Mouse (Mus musculus) embryonic fibroblast, embryonic 13.5 days (primary cell): ENCODE data around the gene Gspt1. TPM values are rescaled to one million over a fixed set of nuclear protein-coding genes. Genes with fewer than 3 reads are reported as not detected.

Experiments
- H3K27ac ChIP-seq: 2 replicates; pipeline ENCODE4 v1.5.1; 2012; ENCODE audit warnings: low read length, control low read depth, inconsistent platforms; ENCODE audit not compliant: insufficient read depth
- H3K4me1 ChIP-seq: 2 replicates; pipeline ENCODE4 v1.6.1; 2011; ENCODE audit warnings: low read length; ENCODE audit not compliant: control insufficient read depth, insufficient read depth
- H3K4me3 ChIP-seq: 2 replicates; pipeline ENCODE4 v1.5.1; 2011; ENCODE audit warnings: mild to moderate bottlenecking, control low read depth, low read length; ENCODE audit not compliant: insufficient read depth
- CTCF ChIP-seq: IDR thresholded peaks from 2 replicates; pipeline ENCODE4 v1.5.1; 2011; ENCODE audit warnings: mild to moderate bottlenecking, control low read depth, low read length, moderate library complexity, borderline replicate concordance; ENCODE audit not compliant: insufficient read depth
- POLR2A ChIP-seq: IDR thresholded peaks from 2 replicates; pipeline ENCODE4 v1.6.1; 2011; ENCODE audit warnings: low read depth, mild to moderate bottlenecking, control low read depth, low read length, moderate library complexity
- polyA plus RNA-seq: library from polyadenylated mRNA; stranded (reverse); fragments of >200 nt; gene quantifications from 2 replicates; pipeline ENCODE4 v1.2.4, GENCODE M21; 2011; ENCODE audit warnings: low read depth; ENCODE audit not compliant: missing spikeins, insufficient read length

The Gspt1 gene
- polyA plus RNA-seq, 1 experiment, result 241 TPM

DNA sequence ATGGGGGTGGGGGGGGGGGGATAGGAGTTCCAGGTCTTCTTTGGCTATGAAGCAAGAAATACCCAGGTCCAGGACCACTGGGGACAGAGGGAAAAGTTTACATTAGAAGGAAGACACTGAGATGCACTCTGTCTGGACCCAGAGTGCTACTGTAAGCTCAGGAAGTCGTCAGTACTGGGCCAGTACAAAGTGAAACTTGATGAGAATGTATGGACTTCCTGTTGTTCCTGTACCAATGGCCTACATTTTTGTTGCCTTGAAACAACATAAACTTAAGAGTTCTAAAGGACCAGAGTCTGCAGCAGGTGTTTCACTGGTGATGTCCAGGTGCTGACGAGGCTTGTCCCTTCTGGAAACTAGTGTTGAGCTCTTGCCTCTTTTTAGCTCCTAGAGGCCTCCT, 76.7 kb downstream of the Gspt1 start:
- H3K4me3 ChIP-seq, result no peak overlapping the region
- no peak for TF ChIP-seq CTCF
- no peak for TF ChIP-seq POLR2A
- no peak overlapping the region for H3K27ac ChIP-seq
- H3K4me1 ChIP-seq, result peaks cover 4% of the 10 kb centered on the region

DNA sequence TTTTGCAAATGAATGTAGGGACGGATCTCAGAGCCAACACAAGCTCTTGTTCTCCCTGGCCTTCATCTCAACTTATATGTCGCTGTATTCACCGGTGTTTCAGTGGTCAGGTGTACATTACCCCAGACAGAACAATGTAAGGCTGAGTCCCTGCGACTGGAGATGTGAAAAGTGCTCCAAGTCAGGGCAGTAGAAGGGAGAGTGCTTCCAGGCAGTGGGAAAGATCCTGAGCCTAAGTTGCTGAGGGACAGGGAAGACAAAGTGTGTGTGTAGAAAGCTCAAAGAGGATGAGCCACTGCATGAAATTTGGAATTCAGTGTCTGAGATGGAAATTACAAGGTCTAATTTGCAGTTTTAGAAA, 77.3 kb downstream of the Gspt1 start:
- Histone ChIP-seq H3K4me3 (peak overlapping the region; percentile 68), H3K27ac (peak overlapping the region; percentile 87), H3K4me1 (peaks cover 4% of the 10 kb centered on the region)
- TF ChIP-seq POLR2A, result no peak
- TF ChIP-seq CTCF, result no peak

- peaks cover 4% of the 10 kb centered on the region for H3K4me1 ChIP-seq
- H3K27ac ChIP-seq, result peak within 1 kb of the TSS; percentile 89
- TF ChIP-seq POLR2A, result peak; percentile 92
- 0 out of 2 replicates have a peak, but pooled peaks have one; percentile 36 for TF ChIP-seq CTCF
- H3K4me3 ChIP-seq, result peak within 1 kb of the TSS; percentile 68
Measured at GRCm38 (mm10) chr16:11176208-11176883, 77.8 kb downstream of the Gspt1 start, which contains the start of gene Zc3h7a. TSS of gene Zc3h7a (minus strand) at chr16:11176393.

DNA sequence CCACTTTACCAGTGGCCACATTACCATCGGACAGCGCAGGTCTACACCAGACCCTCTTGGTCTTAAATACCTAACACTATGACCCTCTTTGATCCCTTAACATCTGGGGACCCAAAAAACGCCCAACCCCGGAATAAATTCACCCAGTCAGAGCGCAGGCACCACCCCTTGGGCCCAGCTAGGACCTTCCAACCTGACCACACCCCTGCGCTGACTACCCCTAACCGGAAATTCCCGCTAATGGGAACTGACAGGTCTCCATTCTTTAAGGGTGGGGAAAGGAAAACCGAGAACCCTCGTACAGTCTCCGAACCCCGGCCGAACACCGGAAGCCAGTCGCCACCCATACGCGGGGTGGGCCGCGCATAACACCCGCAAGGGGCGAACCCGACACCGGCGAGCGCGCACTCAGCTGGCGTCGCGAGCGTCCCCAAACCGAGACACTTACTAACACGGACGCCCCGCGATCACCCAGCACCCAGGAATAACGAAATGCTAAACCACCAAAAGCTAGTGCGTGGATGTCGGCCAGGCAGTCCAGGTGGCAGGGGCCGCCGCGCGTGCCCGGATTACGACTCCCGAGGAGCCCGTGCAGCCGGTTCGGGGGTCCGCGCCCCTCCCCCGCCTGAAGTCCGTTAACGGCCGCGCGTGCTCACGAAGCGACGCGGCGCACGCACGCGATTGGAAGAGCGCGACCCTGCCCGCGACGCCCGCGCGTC, 78.5 kb downstream of the Gspt1 start:
- TF ChIP-seq CTCF (no peak), POLR2A (peak; percentile 44; the same call in 1 of the 2 replicates)
- H3K27ac ChIP-seq, result peak overlapping the region; percentile 89
- H3K4me1 ChIP-seq, result peaks cover 4% of the 10 kb centered on the region
- H3K4me3 ChIP-seq, result peak overlapping the region; percentile 67

DNA sequence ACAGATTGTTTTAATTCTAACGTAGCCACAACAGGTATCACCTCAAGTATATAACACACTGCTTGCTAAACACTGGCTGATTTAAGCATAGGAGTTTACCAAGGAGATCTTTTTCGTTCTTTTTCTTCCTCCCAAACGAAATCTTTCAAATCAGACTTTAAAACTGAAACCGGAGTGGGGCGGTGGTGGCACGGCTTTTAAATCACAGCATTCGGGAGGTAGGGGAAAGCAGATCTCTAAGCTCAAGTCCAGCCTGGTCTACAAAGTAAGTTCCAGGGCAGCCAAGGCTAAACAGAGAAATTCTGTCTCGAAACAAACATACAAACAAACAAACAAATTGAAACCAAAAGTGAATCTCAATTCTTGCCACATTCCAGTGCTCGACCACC, 79.0 kb downstream of the Gspt1 start:
- H3K4me1 ChIP-seq, result peaks cover 4% of the 10 kb centered on the region
- H3K27ac ChIP-seq, result peak overlapping the region; percentile 22
- no peak; the same call in 1 of the 2 replicates for TF ChIP-seq POLR2A
- TF ChIP-seq CTCF, result no peak
- peak overlapping the region; percentile 67 for H3K4me3 ChIP-seq

DNA sequence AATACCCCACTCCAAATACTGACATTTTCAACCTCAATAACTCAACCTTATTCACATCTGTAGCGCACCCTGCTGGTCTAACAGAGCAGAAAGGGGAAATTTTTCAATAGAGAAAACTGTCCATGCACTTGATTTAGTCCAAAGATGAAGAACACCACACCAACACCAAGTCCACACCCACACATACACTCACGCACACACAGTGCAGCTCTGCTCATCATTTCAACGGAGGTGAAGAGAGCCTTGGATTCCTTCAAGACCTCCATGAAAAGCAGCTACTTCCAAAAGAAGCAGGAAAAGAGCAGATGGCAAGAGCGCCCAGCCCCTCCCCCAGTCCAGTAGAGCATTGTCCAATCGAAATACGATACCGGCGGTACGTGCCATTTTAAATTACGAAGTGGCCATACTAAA, 79.4 kb downstream of the Gspt1 start:
- H3K4me1 ChIP-seq, result peaks cover 4% of the 10 kb centered on the region
- H3K27ac ChIP-seq, result no peak overlapping the region
- H3K4me3 ChIP-seq, result peak overlapping the region; percentile 67
- TF ChIP-seq POLR2A, result no peak
- no peak for TF ChIP-seq CTCF

DNA sequence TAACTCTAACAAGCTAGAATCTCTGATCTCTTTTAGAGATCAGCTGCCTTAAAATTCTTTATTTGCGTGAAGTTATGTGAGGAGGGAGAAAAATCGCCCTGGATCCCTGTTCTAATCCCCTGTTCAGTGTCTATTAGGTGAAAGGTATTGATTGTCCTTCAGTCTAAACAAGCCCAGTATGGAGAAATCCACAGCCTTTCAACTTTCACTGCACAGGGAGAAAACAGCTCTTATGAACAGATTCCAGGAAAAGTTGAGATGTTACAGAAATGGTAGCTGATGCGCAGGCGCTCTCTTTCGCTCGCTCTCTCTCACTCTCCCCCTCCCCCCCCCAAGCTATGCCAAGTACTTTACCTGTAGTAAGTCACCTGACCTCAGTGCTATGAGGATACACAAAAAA, 82.4 kb downstream of the Gspt1 start:
- Histone ChIP-seq H3K4me1 (no peaks in the 10 kb centered on the region; the same call in 1 of the 2 replicates), H3K4me3 (no peak overlapping the region), H3K27ac (no peak overlapping the region)
- TF ChIP-seq CTCF, result no peak
- no peak for TF ChIP-seq POLR2A

Other genes with a start within 250 kb of the Gspt1 start
- gene Snn, start 193.4 kb downstream of the Gspt1 start, polyA plus RNA-seq, result 25.5 and 28.0 TPM in 2 replicates
- 88.1 and 97.9 TPM in 2 replicates for gene Litaf, start 188.2 kb downstream of the Gspt1 start, polyA plus RNA-seq
- gene Txndc11, start 119.7 kb downstream of the Gspt1 start, polyA plus RNA-seq, result 26.6 and 27.1 TPM in 2 replicates
- 147 and 159 TPM in 2 replicates for gene Zc3h7a, start 77.9 kb downstream of the Gspt1 start, polyA plus RNA-seq
- 190 and 238 TPM in 2 replicates for gene Rsl1d1, start 51.0 kb downstream of the Gspt1 start, polyA plus RNA-seq
- gene Tnfrsf17, start 59.5 kb upstream of the Gspt1 start, polyA plus RNA-seq, result not detected in 2 replicates
- 2.7 and 4.9 TPM in 2 replicates for gene Snx29, start 68.6 kb upstream of the Gspt1 start, polyA plus RNA-seq